31 mouse cellular contexts compared by ENCODE assay signal in genomic region chr6:85908341-85908740, GRCm38 (mm10). TPM values are rescaled to one million over a fixed set of nuclear protein-coding genes. Genes with fewer than 3 reads are reported as not detected.
A peak's percentile ranks its signal among the peaks of the same experiment; 100 is the strongest.
DNase-seq lines count a peak whose midpoint lies in the region; ATAC-seq and TF ChIP-seq lines count a peak whose summit lies in the region.
"Had no signal": no experiment of that assay in that cellular context is flagged by ENCODE, and none has a peak within 500 bp of the region (broad histone marks: within the 10 kb centered on the region; RNA-seq: fewer than 3 reads in every experiment).

No protein-coding gene starts in this region.

- WGBS in kidney, embryonic 14.5 days, result 72% methylated on average over 3 of the region's 3 CpGs
- 22% methylated on average over 3 of the region's 3 CpGs for WGBS in liver, adult 2 months
- 44% methylated on average over 3 of the region's 3 CpGs for WGBS in liver, embryonic 12.5 days (ENCODE audit: insufficient replicate concordance)
- WGBS in liver, embryonic 16.5 days (ENCODE audit: insufficient replicate concordance), result 30% methylated on average over 3 of the region's 3 CpGs

- no peaks in the 10 kb centered on the region for H3K36me3 ChIP-seq in kidney, embryonic 14.5 days (ENCODE audit: control insufficient read depth, insufficient read depth, low read length)
- H3K36me3 ChIP-seq in liver, adult 2 months (ENCODE audit: control insufficient read depth, insufficient read depth, low read length), result peaks cover 13% of the 10 kb centered on the region
- no peaks in the 10 kb centered on the region for H3K36me3 ChIP-seq in liver, embryonic 12.5 days
- H3K36me3 ChIP-seq in liver, embryonic 16.5 days (ENCODE audit: control insufficient read depth, insufficient read depth), result no peaks in the 10 kb centered on the region
- H3K36me3 ChIP-seq: embryonic facial prominence, embryonic 13.5 days; forebrain, embryonic 10.5 days; forebrain, embryonic 15.5 days; intestine, embryonic 15.5 days; lung, embryonic 15.5 days; midbrain, embryonic 13.5 days; neural tube, embryonic 13.5 days had no signal

- no peak for ATAC-seq in kidney, embryonic 14.5 days (ENCODE audit: low FRiP score, low TSS enrichment)
- no peak for ATAC-seq in liver, embryonic 12.5 days
- peak; percentile 68 for ATAC-seq in liver, embryonic 16.5 days (ENCODE audit: low read depth)
- no peak for ATAC-seq in CD4-positive, CD25-positive, alpha-beta regulatory T cell, adult 4 months
- ATAC-seq: forebrain, embryonic 15.5 days; hindbrain, postnatal 0 days; intestine, embryonic 15.5 days; midbrain, embryonic 13.5 days had no signal

- TF ChIP-seq CTCF in liver, adult 2 months (IDR thresholded peaks at IDR 0.05; ENCODE audit: low read depth, low read length), result no peak
- TF ChIP-seq CTCF in cortical plate, adult 2 months (IDR thresholded peaks at IDR 0.05; ENCODE audit: extremely low read depth, insufficient read depth, low read length), result no peak

- no peak overlapping the region for H3K9ac ChIP-seq in kidney, embryonic 14.5 days (ENCODE audit: low read depth, low read length)
- H3K9ac ChIP-seq in liver, adult 2 months (ENCODE audit: low read depth, low read length), result peak overlapping the region; percentile 46; the same call in 1 of the 2 replicates
- no peak overlapping the region for H3K9ac ChIP-seq in liver, embryonic 12.5 days
- no peak overlapping the region for H3K9ac ChIP-seq in liver, embryonic 16.5 days (ENCODE audit: low read depth, low read length)
- H3K9ac ChIP-seq: embryonic facial prominence, embryonic 13.5 days; forebrain, embryonic 15.5 days; hindbrain, embryonic 12.5 days; intestine, embryonic 15.5 days; lung, embryonic 15.5 days; midbrain, embryonic 13.5 days; neural tube, embryonic 13.5 days had no signal

- DNase-seq in kidney, adult 8-10 months, result peak; percentile 59 to 79
- DNase-seq in liver, adult 2 months (ENCODE audit: extremely low read depth, low read depth, low spot score), result peak; percentile 93
- no peak for DNase-seq in yolk sac, embryonic 10.5 days (ENCODE audit: low spot score)
- DNase-seq: adrenal gland, postnatal 25 days; cerebellum, adult 11-12 months; cerebellum, adult 9-11 months; gastrocnemius, adult 2 months; gastrocnemius, postnatal 36 days; heart, adult 18-20 months; heart, postnatal 36 days; left cerebral cortex, postnatal 4 days; lung, postnatal 36 days; right cerebral cortex, postnatal 4 days had no signal

- no peaks in the 10 kb centered on the region; the same call in 1 of the 2 replicates for H3K79me2 ChIP-seq in liver, adult 2 months (ENCODE audit: control insufficient read depth, insufficient read depth, low read length)

- H3K27ac ChIP-seq in kidney, embryonic 14.5 days (ENCODE audit: low read depth, low read length), result no peak overlapping the region
- H3K27ac ChIP-seq in liver, adult 2 months (replicated peaks; ENCODE audit: insufficient read depth, low read depth, low read length), result peak overlapping the region; percentile 88
- H3K27ac ChIP-seq in liver, embryonic 12.5 days, result no peak overlapping the region
- H3K27ac ChIP-seq in cortical plate, adult 2 months (ENCODE audit: insufficient read depth, low read length), result 0 out of 2 replicates have a peak overlapping the region, but pooled peaks have one; percentile 40
- H3K27ac ChIP-seq in liver, embryonic 16.5 days (ENCODE audit: low read length), result peak overlapping the region; percentile 59
- H3K27ac ChIP-seq: embryonic facial prominence, embryonic 13.5 days; forebrain, embryonic 10.5 days; forebrain, embryonic 15.5 days; gastrocnemius, adult 2 months; hindbrain, embryonic 12.5 days; intestine, embryonic 15.5 days; lung, embryonic 15.5 days; midbrain, embryonic 13.5 days; neural tube, embryonic 13.5 days had no signal

- H3K9me3 ChIP-seq in kidney, embryonic 14.5 days (ENCODE audit: control insufficient read depth, low read length), result no peaks in the 10 kb centered on the region
- no peaks in the 10 kb centered on the region for H3K9me3 ChIP-seq in liver, embryonic 12.5 days (replicated peaks)
- no peaks in the 10 kb centered on the region for H3K9me3 ChIP-seq in liver, embryonic 16.5 days (replicated peaks; ENCODE audit: control insufficient read depth, low read length)
- H3K9me3 ChIP-seq: embryonic facial prominence, embryonic 13.5 days; forebrain, embryonic 10.5 days; forebrain, embryonic 15.5 days; hindbrain, embryonic 12.5 days; intestine, embryonic 15.5 days; lung, embryonic 15.5 days; megakaryocyte, embryonic 14.5 days; midbrain, embryonic 13.5 days; neural tube, embryonic 13.5 days had no signal

- H3K4me3 ChIP-seq in kidney, embryonic 14.5 days (ENCODE audit: low read length), result no peak overlapping the region
- no peak overlapping the region for H3K4me3 ChIP-seq in liver, adult 2 months (ENCODE audit: insufficient read depth, low read depth, low read length)
- no peak overlapping the region for H3K4me3 ChIP-seq in liver, embryonic 12.5 days
- H3K4me3 ChIP-seq in cortical plate, adult 2 months (ENCODE audit: insufficient read depth, low read length), result no peak overlapping the region
- H3K4me3 ChIP-seq in liver, embryonic 16.5 days (ENCODE audit: low read depth, low read length), result no peak overlapping the region
- H3K4me3 ChIP-seq: embryonic facial prominence, embryonic 13.5 days; forebrain, embryonic 10.5 days; forebrain, embryonic 15.5 days; gastrocnemius, adult 2 months; hindbrain, embryonic 12.5 days; intestine, embryonic 15.5 days; lung, embryonic 15.5 days; megakaryocyte, embryonic 14.5 days; midbrain, embryonic 13.5 days; neural tube, embryonic 13.5 days had no signal

- no peak overlapping the region for H3K4me2 ChIP-seq in kidney, embryonic 14.5 days (replicated peaks; ENCODE audit: low read depth, low read length)
- H3K4me2 ChIP-seq in liver, embryonic 12.5 days, result no peak overlapping the region
- no peak overlapping the region for H3K4me2 ChIP-seq in liver, embryonic 16.5 days (ENCODE audit: low read depth, low read length)
- H3K4me2 ChIP-seq: embryonic facial prominence, embryonic 13.5 days; forebrain, embryonic 15.5 days; heart, embryonic 11.5 days; hindbrain, embryonic 12.5 days; intestine, embryonic 15.5 days; lung, embryonic 15.5 days; midbrain, embryonic 13.5 days; neural tube, embryonic 13.5 days had no signal

- no peak for TF ChIP-seq POLR2A in liver, adult 2 months (IDR thresholded peaks at IDR 0.05; ENCODE audit: extremely low read depth, insufficient read depth, low read length)
- TF ChIP-seq POLR2A in cortical plate, adult 2 months (IDR thresholded peaks at IDR 0.05; ENCODE audit: extremely low read depth, insufficient read depth, low read length), result no peak

- H3K27me3 ChIP-seq in kidney, embryonic 14.5 days (ENCODE audit: control insufficient read depth, insufficient read depth, low read length), result no peaks in the 10 kb centered on the region
- H3K27me3 ChIP-seq in liver, adult 2 months (ENCODE audit: control insufficient read depth, insufficient read depth, low read length), result no peaks in the 10 kb centered on the region
- peaks cover 7% of the 10 kb centered on the region; the same call in 1 of the 2 replicates for H3K27me3 ChIP-seq in liver, embryonic 12.5 days (replicated peaks)
- no peaks in the 10 kb centered on the region for H3K27me3 ChIP-seq in liver, embryonic 16.5 days (ENCODE audit: control insufficient read depth, insufficient read depth, low read depth, low read length)
- H3K27me3 ChIP-seq: embryonic facial prominence, embryonic 13.5 days; forebrain, embryonic 15.5 days; hindbrain, embryonic 12.5 days; intestine, embryonic 15.5 days; lung, embryonic 15.5 days; midbrain, embryonic 13.5 days; neural tube, embryonic 13.5 days had no signal

- no peaks in the 10 kb centered on the region for H3K4me1 ChIP-seq in kidney, embryonic 14.5 days (ENCODE audit: control insufficient read depth, insufficient read depth, low read length)
- peaks cover 45% of the 10 kb centered on the region for H3K4me1 ChIP-seq in liver, adult 2 months (ENCODE audit: control insufficient read depth, insufficient read depth, low read length)
- 0 out of 2 replicates have a peak, but pooled peaks cover 3% of the 10 kb centered on the region for H3K4me1 ChIP-seq in liver, embryonic 12.5 days
- H3K4me1 ChIP-seq in cortical plate, adult 2 months (ENCODE audit: control insufficient read depth, insufficient read depth, low read length), result no peaks in the 10 kb centered on the region
- H3K4me1 ChIP-seq in liver, embryonic 16.5 days (ENCODE audit: control insufficient read depth, low read depth, low read length), result peaks cover 6% of the 10 kb centered on the region
- H3K4me1 ChIP-seq: embryonic facial prominence, embryonic 13.5 days; forebrain, embryonic 15.5 days; hindbrain, embryonic 12.5 days; intestine, embryonic 15.5 days; lung, embryonic 15.5 days; neural tube, embryonic 13.5 days had no signal

RNA-seq across cellular contexts. Expression of gene Tprkb, which starts 3.3 kb away (rescaled TPM):
- polyA plus RNA-seq in kidney, embryonic 14.5 days (2014; fragmentation: Nextera tagmentation; extraction: Ambion mirVana), result 34.2 and 39.9 TPM in 2 replicates
- 159 and 170 TPM in 2 replicates for total RNA-seq in liver, adult 2 months (2014; rRNA removed)
- 93.1 and 100 TPM in 2 replicates for polyA plus RNA-seq in liver, adult 2 months (2012; rRNA removed)
- 29.6 and 31.1 TPM in 2 replicates for polyA plus RNA-seq in liver, embryonic 12.5 days (2016; fragmentation: Nextera tagmentation; extraction: Ambion mirVana)
- 109 and 124 TPM in 2 replicates for polyA plus RNA-seq in cortical plate, adult 2 months (2012; rRNA removed)
- polyA plus RNA-seq in liver, embryonic 16.5 days (2015; fragmentation: Nextera tagmentation; extraction: Ambion mirVana), result 17.2 and 19.1 TPM in 2 replicates
- 10 to 100 TPM; 34.7 to 44.8 TPM for polyA plus RNA-seq in CD4-positive, CD25-positive, alpha-beta regulatory T cell, adult 4 months (2017; shearing (Covaris generic))

RNA-seq across cellular contexts. Expression of gene Nat8f4, which starts 3.7 kb away (rescaled TPM):
- polyA plus RNA-seq in kidney, embryonic 14.5 days (2014; fragmentation: Nextera tagmentation; extraction: Ambion mirVana), result 2.7 and 5.8 TPM in 2 replicates
- total RNA-seq in liver, adult 2 months (2014; rRNA removed), result 4.4 and 4.5 TPM in 2 replicates
- 2.9 and 3.5 TPM in 2 replicates for polyA plus RNA-seq in liver, adult 2 months (2012; rRNA removed)
- polyA plus RNA-seq in liver, embryonic 12.5 days (2016; fragmentation: Nextera tagmentation; extraction: Ambion mirVana), result 0.81 and 1.2 TPM in 2 replicates
- polyA plus RNA-seq in cortical plate, adult 2 months (2012; rRNA removed), result 11.6 and 12.0 TPM in 2 replicates
- polyA plus RNA-seq in liver, embryonic 16.5 days (2015; fragmentation: Nextera tagmentation; extraction: Ambion mirVana), result 1.7 and 2.0 TPM in 2 replicates
- polyA plus RNA-seq in CD4-positive, CD25-positive, alpha-beta regulatory T cell, adult 4 months (2017; shearing (Covaris generic)), result 1 to 10 TPM; 4.7 to 8.7 TPM

RNA-seq across cellular contexts. Expression of gene Nat8f1, which starts 7.1 kb away (rescaled TPM):
- polyA plus RNA-seq in kidney, embryonic 14.5 days (2014; fragmentation: Nextera tagmentation; extraction: Ambion mirVana), result 8.5 and 9.6 TPM in 2 replicates
- total RNA-seq in liver, adult 2 months (2014; rRNA removed), result 328 and 390 TPM in 2 replicates
- polyA plus RNA-seq in liver, adult 2 months (2012; rRNA removed), result 627 and 681 TPM in 2 replicates
- polyA plus RNA-seq in liver, embryonic 12.5 days (2016; fragmentation: Nextera tagmentation; extraction: Ambion mirVana), result 3.4 and 4.5 TPM in 2 replicates
- 43.9 and 46.0 TPM in 2 replicates for polyA plus RNA-seq in cortical plate, adult 2 months (2012; rRNA removed)
- 19.1 and 20.5 TPM in 2 replicates for polyA plus RNA-seq in liver, embryonic 16.5 days (2015; fragmentation: Nextera tagmentation; extraction: Ambion mirVana)
- polyA plus RNA-seq in CD4-positive, CD25-positive, alpha-beta regulatory T cell, adult 4 months (2017; shearing (Covaris generic)), result 10 to 100 TPM; 10.4 to 15.9 TPM

RNA-seq across cellular contexts. Expression of gene Nat8f2, which starts 39.4 kb away (rescaled TPM):
- 0.23 and 0.89 TPM in 2 replicates for polyA plus RNA-seq in kidney, embryonic 14.5 days (2014; fragmentation: Nextera tagmentation; extraction: Ambion mirVana)
- 524 and 612 TPM in 2 replicates for total RNA-seq in liver, adult 2 months (2014; rRNA removed)
- polyA plus RNA-seq in liver, adult 2 months (2012; rRNA removed), result 256 and 307 TPM in 2 replicates
- 0.04 TPM in 1 of 2 replicates, not detected in the other for polyA plus RNA-seq in liver, embryonic 12.5 days (2016; fragmentation: Nextera tagmentation; extraction: Ambion mirVana)
- polyA plus RNA-seq in cortical plate, adult 2 months (2012; rRNA removed), result 0.36 and 0.40 TPM in 2 replicates
- polyA plus RNA-seq in liver, embryonic 16.5 days (2015; fragmentation: Nextera tagmentation; extraction: Ambion mirVana), result not detected in 2 replicates
- polyA plus RNA-seq in CD4-positive, CD25-positive, alpha-beta regulatory T cell, adult 4 months (2017; shearing (Covaris generic)), result not detected
- total RNA-seq: gastrocnemius, adult 2 months; gastrocnemius, postnatal 36 days; heart, postnatal 36 days; hindbrain, postnatal 0 days had no signal
- polyA plus RNA-seq: embryonic facial prominence, embryonic 13.5 days; forebrain, embryonic 10.5 days; forebrain, embryonic 15.5 days; heart, embryonic 11.5 days; heart, embryonic 16.5 days; hindbrain, embryonic 12.5 days; hindbrain, postnatal 0 days; limb, embryonic 14.5 days; midbrain, embryonic 13.5 days; neural tube, embryonic 13.5 days had no signal

RNA-seq across cellular contexts. Expression of gene Dusp11, which starts 53.1 kb away (rescaled TPM):
- polyA plus RNA-seq in kidney, embryonic 14.5 days (2014; fragmentation: Nextera tagmentation; extraction: Ambion mirVana), result 36.0 and 62.8 TPM in 2 replicates
- total RNA-seq in liver, adult 2 months (2014; rRNA removed), result 26.1 and 37.7 TPM in 2 replicates
- 19.6 and 28.9 TPM in 2 replicates for polyA plus RNA-seq in liver, adult 2 months (2012; rRNA removed)
- polyA plus RNA-seq in liver, embryonic 12.5 days (2016; fragmentation: Nextera tagmentation; extraction: Ambion mirVana), result 37.2 and 38.0 TPM in 2 replicates
- 94.9 and 97.4 TPM in 2 replicates for polyA plus RNA-seq in cortical plate, adult 2 months (2012; rRNA removed)
- 20.7 and 28.1 TPM in 2 replicates for polyA plus RNA-seq in liver, embryonic 16.5 days (2015; fragmentation: Nextera tagmentation; extraction: Ambion mirVana)
- 100 to 1,000 TPM; 168 to 211 TPM for polyA plus RNA-seq in CD4-positive, CD25-positive, alpha-beta regulatory T cell, adult 4 months (2017; shearing (Covaris generic))

Comparison
In these comparisons a context has a peak if more than half of its experiments do, and no peak if none do; other contexts are left out.
1. H3K27ac ChIP-seq: peak in liver, adult 2 months (single experiment), cortical plate, adult 2 months (single experiment) and liver, embryonic 16.5 days (single experiment); none in kidney, embryonic 14.5 days (single experiment) and liver, embryonic 12.5 days (single experiment).
2. RNA of gene Nat8f1, which starts 7.1 kb away (polyA plus RNA-seq): 627 to 681 TPM in liver, adult 2 months; 43.9 to 46.0 TPM in cortical plate, adult 2 months, 19.1 to 20.5 TPM in liver, embryonic 16.5 days, 10.4 to 15.9 TPM in CD4-positive, CD25-positive, alpha-beta regulatory T cell, adult 4 months, 8.5 to 9.6 TPM in kidney, embryonic 14.5 days and 3.4 to 4.5 TPM in liver, embryonic 12.5 days; every median in the first group is over 10 times any median in the second.